Mouse (Mus musculus): Measurements from ENCODE around the gene Spata1. TPM values are rescaled to one million over a fixed set of nuclear protein-coding genes. Genes with fewer than 3 reads are reported as not detected.

Spata1 gene
- total RNA-seq (2021), result 1 to 10 TPM; 3.9 to 4.6 TPM
- long read RNA-seq, experiment 1, partial matches to known transcripts, result 0 of 4 reads
- long read RNA-seq, experiment 1, other reads (novel, unspliced or antisense), result 4 of 4 reads
- long read RNA-seq, experiment 2, partial matches to known transcripts, result 0 of 4 reads
- long read RNA-seq, experiment 2, other reads (novel, unspliced or antisense), result 4 of 4 reads

- DNase-seq, result peak; percentile 91 to 96
These were observed at the start of gene Spata1, which contains the start of gene Gng5 for GRCm38 (mm10) chr3:146499431-146500002. Spata1 (minus strand) TSS chr3:146499753. Gng5 (plus strand) TSS chr3:146499807.

GRCm38 (mm10) chr3:146543632-146544031 is 44.1 kb upstream of the Spata1 start:
- DNase-seq, result no peak

GRCm38 (mm10) chr3:146540521-146541273 is 41.1 kb upstream of the Spata1 start:
- DNase-seq, result no peak

- DNase-seq, result no peak
These were observed 35.4 kb upstream of the Spata1 start for GRCm38 (mm10) chr3:146534986-146535385.

GRCm38 (mm10) chr3:146528335-146528734 is 28.8 kb upstream of the Spata1 start:
- DNase-seq, result no peak

- DNase-seq, result no peak
These were observed 22.1 kb upstream of the Spata1 start for GRCm38 (mm10) chr3:146521652-146522020.

- peak; percentile 93 for DNase-seq
These were observed 21.5 kb upstream of the Spata1 start, which contains the start of gene Rpf1 for GRCm38 (mm10) chr3:146520798-146521651. Rpf1 (minus strand) TSS chr3:146521429.

GRCm38 (mm10) chr3:146520226-146520797 is 20.8 kb upstream of the Spata1 start:
- no peak for DNase-seq

- DNase-seq, result no peak
These were observed 7.2 kb upstream of the Spata1 start for GRCm38 (mm10) chr3:146506711-146507110.

- no peak for DNase-seq
These were observed 2.1 kb upstream of the Spata1 start for GRCm38 (mm10) chr3:146501601-146502123.

- no peak for DNase-seq
These were observed 1.3 kb upstream of the Spata1 start for GRCm38 (mm10) chr3:146500810-146501201.

GRCm38 (mm10) chr3:146500003-146500809 is 653 bp upstream of the Spata1 start:
- peak; percentile 57 to 66 for DNase-seq

GRCm38 (mm10) chr3:146498989-146499388 is 564 bp downstream of the Spata1 start:
- no peak for DNase-seq

GRCm38 (mm10) chr3:146494941-146495340 is 4.6 kb downstream of the Spata1 start:
- DNase-seq, result no peak

GRCm38 (mm10) chr3:146486464-146486863 is 13.1 kb downstream of the Spata1 start:
- DNase-seq, result no peak

- no peak for DNase-seq
These were observed 17.5 kb downstream of the Spata1 start for GRCm38 (mm10) chr3:146482044-146482443.

- no peak for DNase-seq
These were observed 25.1 kb downstream of the Spata1 start for GRCm38 (mm10) chr3:146474428-146474827.

- peak in 1 of 2 experiments; percentile 8 for DNase-seq
These were observed 25.8 kb downstream of the Spata1 start for GRCm38 (mm10) chr3:146473741-146474140.

- DNase-seq, result no peak
These were observed 26.9 kb downstream of the Spata1 start for GRCm38 (mm10) chr3:146472657-146473056.

GRCm38 (mm10) chr3:146469226-146469625 is 30.3 kb downstream of the Spata1 start:
- no peak for DNase-seq

GRCm38 (mm10) chr3:146462939-146463338 is 36.6 kb downstream of the Spata1 start:
- peak in 1 of 2 experiments; percentile 9 for DNase-seq

Measured in adrenal gland, postnatal 36 days (tissue).